Mouse (Mus musculus) naive thymus-derived CD4-positive, alpha-beta T cell, adult 2 months (primary cell): ENCODE results near the gene Atg7.

Experiments used
- DNase-seq: peaks from one replicate; pipeline ENCODE4 v3.0.0-alpha.2; 2011; ENCODE audit warnings: low read depth

Gene Atg7

GRCm38 (mm10) chr6:114818471-114818870, 175.6 kb downstream of the Atg7 start:
- no peak for DNase-seq

- no peak for DNase-seq
Measured at GRCm38 (mm10) chr6:114819971-114820481, 177.1 kb downstream of the Atg7 start.

- no peak for DNase-seq
Measured at GRCm38 (mm10) chr6:114821646-114822045, 178.7 kb downstream of the Atg7 start.

- DNase-seq: no peak
Measured at GRCm38 (mm10) chr6:114826889-114827288, 184.0 kb downstream of the Atg7 start.

- DNase-seq: no peak
Measured at GRCm38 (mm10) chr6:114829660-114830438, 187.0 kb downstream of the Atg7 start.

- DNase-seq: no peak
Measured at GRCm38 (mm10) chr6:114831807-114832206, 188.9 kb downstream of the Atg7 start.

- no peak for DNase-seq
Measured at GRCm38 (mm10) chr6:114833058-114833685, 190.3 kb downstream of the Atg7 start.

- no peak for DNase-seq
Measured at GRCm38 (mm10) chr6:114833791-114834346, 191.0 kb downstream of the Atg7 start.

- no peak for DNase-seq
Measured at GRCm38 (mm10) chr6:114835344-114835743, 192.4 kb downstream of the Atg7 start.

GRCm38 (mm10) chr6:114835752-114836151, 192.9 kb downstream of the Atg7 start:
- DNase-seq: no peak

GRCm38 (mm10) chr6:114836433-114836832, 193.5 kb downstream of the Atg7 start:
- no peak for DNase-seq

GRCm38 (mm10) chr6:114838872-114839271, 196.0 kb downstream of the Atg7 start:
- DNase-seq: no peak

- DNase-seq: no peak
Measured at GRCm38 (mm10) chr6:114840012-114840411, 197.1 kb downstream of the Atg7 start.

- DNase-seq: no peak
Measured at GRCm38 (mm10) chr6:114842131-114842530, 199.2 kb downstream of the Atg7 start.

- no peak for DNase-seq
Measured at GRCm38 (mm10) chr6:114842863-114843262, 200.0 kb downstream of the Atg7 start.

GRCm38 (mm10) chr6:114846153-114846772, 203.4 kb downstream of the Atg7 start:
- no peak for DNase-seq

GRCm38 (mm10) chr6:114847582-114848174, 204.8 kb downstream of the Atg7 start:
- DNase-seq: no peak

GRCm38 (mm10) chr6:114848761-114849160, 205.9 kb downstream of the Atg7 start:
- no peak for DNase-seq

- DNase-seq: no peak
Measured at GRCm38 (mm10) chr6:114849787-114850186, 206.9 kb downstream of the Atg7 start.

GRCm38 (mm10) chr6:114851688-114852087, 208.8 kb downstream of the Atg7 start:
- DNase-seq: no peak

GRCm38 (mm10) chr6:114852739-114853138, 209.8 kb downstream of the Atg7 start:
- DNase-seq: no peak

GRCm38 (mm10) chr6:114854368-114854767, 211.5 kb downstream of the Atg7 start:
- DNase-seq: no peak
